Mouse (Mus musculus): ENCODE data around the gene Tmem206. TPM values are rescaled to one million over a fixed set of nuclear protein-coding genes. Genes with fewer than 3 reads are reported as not detected.
A peak's percentile ranks its signal among the peaks of the same experiment; 100 is the strongest.

Tmem206 gene
- polyA plus RNA-seq, 1 experiment: 8.3 TPM

DNA sequence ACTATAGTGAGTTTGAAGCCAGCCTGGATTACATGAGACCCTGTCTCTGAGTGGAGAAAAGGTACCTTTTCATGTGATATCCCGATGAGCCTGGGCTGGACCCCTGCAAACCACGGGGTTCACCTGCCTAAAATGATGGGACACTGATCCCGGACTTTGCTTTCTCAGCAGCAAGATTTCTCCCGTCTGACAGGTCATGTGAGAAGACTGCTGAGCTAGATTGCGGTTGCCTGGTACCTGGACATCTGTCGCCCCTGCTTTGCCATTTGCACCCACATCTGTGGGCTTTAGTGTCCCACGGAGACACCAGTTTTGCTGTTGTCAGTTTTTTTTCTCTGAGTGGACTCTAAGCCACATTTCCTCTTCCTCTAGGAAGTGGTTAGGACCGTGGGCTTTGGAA, 1.5 kb downstream of the Tmem206 start:
- TF ChIP-seq POLR2A (IDR thresholded peaks at IDR 0.05; ENCODE audit: borderline replicate concordance, control insufficient read depth, low read depth, low read length): no peak
- TF ChIP-seq CTCF (IDR thresholded peaks at IDR 0.05; ENCODE audit: control insufficient read depth, insufficient read depth, low read length): no peak
- no peak overlapping the region for H3K4me3 ChIP-seq (replicated peaks; ENCODE audit: control insufficient read depth, low read depth, low read length)
- 35% methylated on average over 8 of the region's 8 CpGs for WGBS

GRCm38 (mm10) chr1:191328019-191328441, 2.3 kb downstream of the Tmem206 start:
- Histone ChIP-seq H3K4me3 (replicated peaks; ENCODE audit: control insufficient read depth, low read depth, low read length) (no peak overlapping the region), H3K4me1 (ENCODE audit: control insufficient read depth, insufficient read depth, low read length) (peaks cover 5% of the 10 kb centered on the region; the same call in 1 of the 2 replicates), H3K27ac (ENCODE audit: control insufficient read depth, insufficient read depth, low read depth, low read length, poor library complexity) (peak overlapping the region; percentile 5; the same call in 1 of the 2 replicates)
- 21% methylated on average over 8 of the region's 8 CpGs for WGBS
- no peak for TF ChIP-seq CTCF (IDR thresholded peaks at IDR 0.05; ENCODE audit: control insufficient read depth, insufficient read depth, low read length)
- TF ChIP-seq POLR2A (IDR thresholded peaks at IDR 0.05; ENCODE audit: borderline replicate concordance, control insufficient read depth, low read depth, low read length): no peak

More for the DNA sequence above, 1.5 kb downstream of the Tmem206 start:
- Histone ChIP-seq H3K27ac (ENCODE audit: control insufficient read depth, insufficient read depth, low read depth, low read length, poor library complexity) (no peak overlapping the region), H3K4me1 (ENCODE audit: control insufficient read depth, insufficient read depth, low read length) (peaks cover 5% of the 10 kb centered on the region; the same call in 1 of the 2 replicates)

DNA sequence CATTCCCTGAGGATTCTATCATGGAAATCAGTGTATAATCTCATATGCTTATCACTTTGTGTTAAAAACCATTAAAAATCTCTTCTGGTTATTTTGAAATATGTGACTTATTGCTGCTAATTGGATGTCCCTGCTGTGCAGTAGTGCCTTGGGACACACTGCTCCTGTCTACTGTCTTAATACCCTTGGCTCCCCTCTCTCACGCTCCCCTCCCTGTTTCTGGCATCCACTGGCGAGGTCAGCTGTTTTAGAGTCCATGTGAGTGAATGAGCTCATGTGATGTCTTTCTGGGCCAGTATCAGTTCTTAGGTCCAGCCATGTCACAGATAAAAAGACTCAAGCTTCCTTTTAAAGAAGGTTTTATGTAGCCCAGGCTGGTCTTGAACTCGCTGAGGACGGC, 4.6 kb downstream of the Tmem206 start:
- TF ChIP-seq POLR2A (IDR thresholded peaks at IDR 0.05; ENCODE audit: borderline replicate concordance, control insufficient read depth, low read depth, low read length): no peak
- TF ChIP-seq CTCF (IDR thresholded peaks at IDR 0.05; ENCODE audit: control insufficient read depth, insufficient read depth, low read length): no peak
- WGBS: 90% methylated on average over 4 of the region's 4 CpGs
- no peak overlapping the region for H3K4me3 ChIP-seq (replicated peaks; ENCODE audit: control insufficient read depth, low read depth, low read length)
- H3K4me1 ChIP-seq (ENCODE audit: control insufficient read depth, insufficient read depth, low read length): peaks cover 5% of the 10 kb centered on the region; the same call in 1 of the 2 replicates
- H3K27ac ChIP-seq (ENCODE audit: control insufficient read depth, insufficient read depth, low read depth, low read length, poor library complexity): no peak overlapping the region

- no peaks in the 10 kb centered on the region for H3K4me1 ChIP-seq (ENCODE audit: control insufficient read depth, insufficient read depth, low read length)
- TF ChIP-seq CTCF (IDR thresholded peaks at IDR 0.05; ENCODE audit: control insufficient read depth, insufficient read depth, low read length) (no peak), POLR2A (IDR thresholded peaks at IDR 0.05; ENCODE audit: borderline replicate concordance, control insufficient read depth, low read depth, low read length) (no peak)
- no peak overlapping the region for H3K4me3 ChIP-seq (replicated peaks; ENCODE audit: control insufficient read depth, low read depth, low read length)
- 23% methylated on average over 5 of the region's 5 CpGs for WGBS
- no peak overlapping the region for H3K27ac ChIP-seq (ENCODE audit: control insufficient read depth, insufficient read depth, low read depth, low read length, poor library complexity)
Observed at GRCm38 (mm10) chr1:191334500-191334899, 8.8 kb downstream of the Tmem206 start.

GRCm38 (mm10) chr1:191339876-191340275, 14.2 kb downstream of the Tmem206 start:
- 81% methylated on average over 2 of the region's 2 CpGs for WGBS
- Histone ChIP-seq H3K4me3 (replicated peaks; ENCODE audit: control insufficient read depth, low read depth, low read length) (no peak overlapping the region), H3K4me1 (ENCODE audit: control insufficient read depth, insufficient read depth, low read length) (no peaks in the 10 kb centered on the region), H3K27ac (ENCODE audit: control insufficient read depth, insufficient read depth, low read depth, low read length, poor library complexity) (no peak overlapping the region)
- no peak for TF ChIP-seq CTCF (IDR thresholded peaks at IDR 0.05; ENCODE audit: control insufficient read depth, insufficient read depth, low read length)
- no peak for TF ChIP-seq POLR2A (IDR thresholded peaks at IDR 0.05; ENCODE audit: borderline replicate concordance, control insufficient read depth, low read depth, low read length)

GRCm38 (mm10) chr1:191340530-191340929, 14.8 kb downstream of the Tmem206 start:
- TF ChIP-seq CTCF (IDR thresholded peaks at IDR 0.05; ENCODE audit: control insufficient read depth, insufficient read depth, low read length): no peak
- no peak for TF ChIP-seq POLR2A (IDR thresholded peaks at IDR 0.05; ENCODE audit: borderline replicate concordance, control insufficient read depth, low read depth, low read length)
- 86% methylated on average over 4 of the region's 4 CpGs for WGBS
- Histone ChIP-seq H3K4me1 (ENCODE audit: control insufficient read depth, insufficient read depth, low read length) (no peaks in the 10 kb centered on the region), H3K4me3 (replicated peaks; ENCODE audit: control insufficient read depth, low read depth, low read length) (no peak overlapping the region), H3K27ac (ENCODE audit: control insufficient read depth, insufficient read depth, low read depth, low read length, poor library complexity) (no peak overlapping the region)

- H3K4me3 ChIP-seq (replicated peaks; ENCODE audit: control insufficient read depth, low read depth, low read length): no peak overlapping the region
- no peak for TF ChIP-seq POLR2A (IDR thresholded peaks at IDR 0.05; ENCODE audit: borderline replicate concordance, control insufficient read depth, low read depth, low read length)
- 89% methylated on average over 8 of the region's 8 CpGs for WGBS
- H3K4me1 ChIP-seq (ENCODE audit: control insufficient read depth, insufficient read depth, low read length): no peaks in the 10 kb centered on the region
- no peak overlapping the region for H3K27ac ChIP-seq (ENCODE audit: control insufficient read depth, insufficient read depth, low read depth, low read length, poor library complexity)
Observed at GRCm38 (mm10) chr1:191347602-191348001, 21.9 kb downstream of the Tmem206 start.

- Histone ChIP-seq H3K4me1 (ENCODE audit: control insufficient read depth, insufficient read depth, low read length) (no peaks in the 10 kb centered on the region), H3K27ac (ENCODE audit: control insufficient read depth, insufficient read depth, low read depth, low read length, poor library complexity) (no peak overlapping the region), H3K4me3 (replicated peaks; ENCODE audit: control insufficient read depth, low read depth, low read length) (no peak overlapping the region)
- 78% methylated on average over 2 of the region's 2 CpGs for WGBS
- TF ChIP-seq POLR2A (IDR thresholded peaks at IDR 0.05; ENCODE audit: borderline replicate concordance, control insufficient read depth, low read depth, low read length): no peak
- TF ChIP-seq CTCF (IDR thresholded peaks at IDR 0.05; ENCODE audit: control insufficient read depth, insufficient read depth, low read length): no peak
Observed at GRCm38 (mm10) chr1:191348592-191348991, 22.9 kb downstream of the Tmem206 start.

GRCm38 (mm10) chr1:191348996-191349395, 23.3 kb downstream of the Tmem206 start:
- Histone ChIP-seq H3K4me1 (ENCODE audit: control insufficient read depth, insufficient read depth, low read length) (no peaks in the 10 kb centered on the region), H3K4me3 (replicated peaks; ENCODE audit: control insufficient read depth, low read depth, low read length) (no peak overlapping the region), H3K27ac (ENCODE audit: control insufficient read depth, insufficient read depth, low read depth, low read length, poor library complexity) (no peak overlapping the region)
- TF ChIP-seq POLR2A (IDR thresholded peaks at IDR 0.05; ENCODE audit: borderline replicate concordance, control insufficient read depth, low read depth, low read length) (no peak), CTCF (IDR thresholded peaks at IDR 0.05; ENCODE audit: control insufficient read depth, insufficient read depth, low read length) (no peak)
- 77% methylated on average over 5 of the region's 5 CpGs for WGBS
